In the genomic region with DNA sequence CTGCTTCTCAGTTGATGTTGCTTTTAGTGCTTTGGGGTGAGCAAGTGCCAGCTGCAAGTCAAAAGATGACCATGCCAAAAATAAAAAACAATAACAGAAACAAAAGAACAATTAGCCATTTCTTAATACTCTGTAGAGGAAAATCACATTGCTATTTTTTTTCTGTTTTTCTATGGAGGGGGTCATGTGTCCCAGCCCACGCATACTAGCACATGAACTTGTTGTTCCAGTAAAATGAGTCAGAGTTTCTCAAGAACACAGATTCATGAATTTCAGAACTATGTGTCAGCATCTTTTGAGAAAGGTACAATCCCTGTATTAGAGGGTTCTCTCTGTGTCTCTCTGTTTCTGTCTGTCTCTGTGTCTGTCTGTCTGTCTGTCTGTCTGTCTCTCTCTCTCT, we compare ENCODE assay signal across 18 mouse cellular contexts.
"Had no signal": no experiment of that assay in that cellular context is flagged by ENCODE, and none has a peak within 500 bp of the region (broad histone marks: within the 10 kb centered on the region; RNA-seq: fewer than 3 reads in every experiment).

No protein-coding gene starts in this region.

- H3K36me3 ChIP-seq: liver, embryonic 13.5 days; midbrain, embryonic 10.5 days; midbrain, embryonic 13.5 days; stomach, embryonic 15.5 days had no signal

- H3K27ac ChIP-seq: kidney, postnatal 0 days; layer of hippocampus, adult 2 months; liver, embryonic 13.5 days; midbrain, embryonic 10.5 days; midbrain, embryonic 13.5 days; stomach, embryonic 15.5 days had no signal

- H3K4me2 ChIP-seq: liver, embryonic 13.5 days; midbrain, embryonic 13.5 days; stomach, embryonic 15.5 days had no signal

- H3K9me3 ChIP-seq: liver, embryonic 13.5 days; midbrain, embryonic 10.5 days; midbrain, embryonic 13.5 days; stomach, embryonic 15.5 days had no signal

- H3K4me3 ChIP-seq: layer of hippocampus, adult 2 months; liver, embryonic 13.5 days; megakaryocyte, embryonic 14.5 days; midbrain, embryonic 10.5 days; midbrain, embryonic 13.5 days; stomach, embryonic 15.5 days had no signal

- H3K4me1 ChIP-seq: liver, embryonic 13.5 days; stomach, embryonic 15.5 days had no signal

- H3K9ac ChIP-seq: liver, embryonic 13.5 days; midbrain, embryonic 13.5 days; stomach, embryonic 15.5 days had no signal

- ATAC-seq: midbrain, embryonic 13.5 days; midbrain, embryonic 16.5 days had no signal

- H3K27me3 ChIP-seq: liver, embryonic 13.5 days; midbrain, embryonic 13.5 days; stomach, embryonic 15.5 days had no signal

- DNase-seq: kidney, postnatal 25 days; layer of hippocampus, adult 9-11 months; liver, embryonic 13.5 days; lung, adult 2 months; lung, postnatal 36 days; right cerebral cortex, adult 18-20 months; right cerebral cortex, postnatal 14 days; right cerebral cortex, postnatal 4 days; spleen, adult 18-20 months; thymus, adult 18-20 months; thymus, postnatal 36 days had no signal
